Mouse (Mus musculus) MEL (cell line): ENCODE data around the gene Serf2. TPM values are rescaled to one million over a fixed set of nuclear protein-coding genes. Genes with fewer than 3 reads are reported as not detected.

Source experiments
- DNase-seq: peaks from one replicate; pipeline ENCODE4 v3.0.0; 2011; ENCODE audit warnings: low read depth, low spot score
- H3K27ac ChIP-seq: 2 replicates; pipeline ENCODE4 v1.5.1; 2012; ENCODE audit warnings: low read depth, mild to moderate bottlenecking, control low read depth, low read length, moderate library complexity; ENCODE audit not compliant: control insufficient read depth
- H3K27me3 ChIP-seq, 2 experiments: fragments of 150-350 bp in 1 of 2; sonication (generic) in 1 of 2; 2 replicates each; pipeline ENCODE4 v1.6.1; 2012; ENCODE audit warnings: low read length in 2 of 2, mild to moderate bottlenecking in 2 of 2, improper control_type of control experiment in 1 of 2, moderate library complexity in 1 of 2; ENCODE audit not compliant: insufficient read depth in 2 of 2, control insufficient read depth in 1 of 2
- H3K36me3 ChIP-seq, 2 experiments: 2 replicates each; pipeline ENCODE4 v1.6.1; 2012 to 2014; ENCODE audit warnings: low read length in 2 of 2, improper control_type of control experiment in 1 of 2, inconsistent platforms in 1 of 2, mild to moderate bottlenecking in 1 of 2; ENCODE audit not compliant: insufficient read depth in 2 of 2, control insufficient read depth in 1 of 2
- H3K4me1 ChIP-seq, 2 experiments: fragments of 150-350 bp in 1 of 2; sonication (generic) in 1 of 2; 2 replicates each; pipeline ENCODE4 v1.6.1; 2012; ENCODE audit warnings: low read length in 2 of 2, improper control_type of control experiment in 1 of 2, mild to moderate bottlenecking in 1 of 2; ENCODE audit not compliant: insufficient read depth in 2 of 2, control insufficient read depth in 1 of 2
- H3K4me3 ChIP-seq, 2 experiments: fragments of 150-350 bp in 1 of 2; sonication (generic) in 1 of 2; 2 replicates each; pipeline ENCODE4 v1.5.1; 2012; ENCODE audit warnings: low read depth in 2 of 2, low read length in 2 of 2, mild to moderate bottlenecking in 2 of 2, moderate library complexity in 2 of 2, control low read depth in 1 of 2, improper control_type of control experiment in 1 of 2; ENCODE audit not compliant: control insufficient read depth in 1 of 2, insufficient read depth in 1 of 2
- H3K79me2 ChIP-seq: 2 replicates; pipeline ENCODE4 v1.6.1; 2012; ENCODE audit warnings: mild to moderate bottlenecking, low read length, moderate library complexity; ENCODE audit not compliant: control insufficient read depth, poor library complexity, insufficient read depth
- H3K9ac ChIP-seq: 2 replicates; pipeline ENCODE4 v1.6.1; 2012; ENCODE audit warnings: low read depth, mild to moderate bottlenecking, control low read depth, low read length, moderate library complexity; ENCODE audit not compliant: control insufficient read depth, poor library complexity, severe bottlenecking
- H3K9me3 ChIP-seq: fragments of 150-350 bp; sonication (generic); replicated peaks from 2 replicates; pipeline ENCODE4 v1.6.1; 2012; ENCODE audit warnings: mild to moderate bottlenecking, low read length, improper control_type of control experiment, moderate library complexity; ENCODE audit not compliant: insufficient read depth
- CHD1 ChIP-seq: IDR thresholded peaks from 2 replicates; pipeline ENCODE4 v1.6.1; 2012; ENCODE audit warnings: low read depth, mild to moderate bottlenecking, inconsistent platforms, low read length, improper control_type of control experiment
- CTCF ChIP-seq, 3 experiments: IDR thresholded peaks in 2 of 3; conservative IDR thresholded peaks in 1 of 3; 2 replicates each; pipeline ENCODE4 v1.5.1; 2011 to 2012; ENCODE audit warnings: low read length in 3 of 3, low read depth in 2 of 3, mild to moderate bottlenecking in 2 of 3, improper control_type of control experiment in 1 of 3, inconsistent platforms in 1 of 3, mixed read lengths in 1 of 3, moderate library complexity in 1 of 3; ENCODE audit not compliant: control insufficient read depth in 1 of 3, insufficient read depth in 1 of 3, poor library complexity in 1 of 3, severe bottlenecking in 1 of 3
- E2F4 ChIP-seq: IDR thresholded peaks from 2 replicates; pipeline ENCODE4 v1.6.1; 2011; ENCODE audit warnings: low read depth, low read length, improper control_type of control experiment, borderline replicate concordance
- EP300 ChIP-seq, 2 experiments: IDR thresholded peaks; 2 replicates each; pipeline ENCODE4 v1.6.1; 2011; ENCODE audit warnings: improper control_type of control experiment in 2 of 2, low read length in 2 of 2, low read depth in 1 of 2, mild to moderate bottlenecking in 1 of 2
- ETS1 ChIP-seq: IDR thresholded peaks from 2 replicates; pipeline ENCODE4 v1.6.1; 2012; ENCODE audit warnings: low read depth, mild to moderate bottlenecking, inconsistent platforms, low read length, improper control_type of control experiment, moderate library complexity
- GABPA ChIP-seq: IDR thresholded peaks from 2 replicates; pipeline ENCODE4 v1.6.1; 2012; ENCODE audit warnings: low read depth, mild to moderate bottlenecking, inconsistent platforms, low read length, improper control_type of control experiment, moderate library complexity
- GATA1 ChIP-seq: IDR thresholded peaks from 2 replicates; pipeline ENCODE4 v1.6.1; 2011; ENCODE audit warnings: low read depth, low read length, improper control_type of control experiment
- HCFC1 ChIP-seq: IDR thresholded peaks from 2 replicates; pipeline ENCODE4 v1.6.1; 2012; ENCODE audit warnings: low read depth, mild to moderate bottlenecking, inconsistent platforms, low read length, improper control_type of control experiment, moderate library complexity
- JUND ChIP-seq: IDR thresholded peaks from 2 replicates; pipeline ENCODE4 v1.6.1; 2011; ENCODE audit warnings: low read depth, mild to moderate bottlenecking, improper control_type of control experiment, low read length
- KAT2A ChIP-seq: conservative IDR thresholded peaks from 2 replicates; pipeline ENCODE4 v1.6.1; 2012; ENCODE audit warnings: low read depth, low read length, improper control_type of control experiment, inconsistent platforms
- MAFK ChIP-seq: IDR thresholded peaks from 2 replicates; pipeline ENCODE4 v1.6.1; 2011; ENCODE audit warnings: low read depth, mild to moderate bottlenecking, low read length, improper control_type of control experiment, borderline replicate concordance
- MAZ ChIP-seq: IDR thresholded peaks from 2 replicates; pipeline ENCODE4 v1.6.1; 2012; ENCODE audit warnings: low read depth, mild to moderate bottlenecking, inconsistent platforms, low read length, improper control_type of control experiment
- MEF2A ChIP-seq: IDR thresholded peaks from 2 replicates; pipeline ENCODE4 v1.6.1; 2014; ENCODE audit warnings: low read depth, mild to moderate bottlenecking, inconsistent platforms, low read length, improper control_type of control experiment; ENCODE audit not compliant: poor library complexity, insufficient replicate concordance, severe bottlenecking; ENCODE audit errors: extremely low read depth
- MXI1 ChIP-seq: IDR thresholded peaks from 2 replicates; pipeline ENCODE4 v1.6.1; 2011; ENCODE audit warnings: mild to moderate bottlenecking, low read depth, low read length, improper control_type of control experiment
- MYB ChIP-seq: IDR thresholded peaks from 2 replicates; pipeline ENCODE4 v1.6.1; 2011; ENCODE audit warnings: mild to moderate bottlenecking, low read depth, low read length, improper control_type of control experiment
- NRF1 ChIP-seq: IDR thresholded peaks from 2 replicates; pipeline ENCODE4 v1.6.1; 2014; ENCODE audit warnings: low read depth, mild to moderate bottlenecking, inconsistent platforms, low read length, improper control_type of control experiment, moderate library complexity; ENCODE audit not compliant: poor library complexity, insufficient read depth, severe bottlenecking
- POLR2AphosphoS5 ChIP-seq: IDR thresholded peaks from 2 replicates; pipeline ENCODE4 v1.6.1; 2012; ENCODE audit warnings: low read depth, borderline replicate concordance, mild to moderate bottlenecking, inconsistent platforms, low read length, moderate library complexity, mixed read lengths
- TAL1 ChIP-seq: IDR thresholded peaks from 2 replicates; pipeline ENCODE4 v1.6.1; 2012; ENCODE audit warnings: mild to moderate bottlenecking, inconsistent platforms, low read length, moderate library complexity, mixed read lengths
- UBTF ChIP-seq: IDR thresholded peaks from 2 replicates; pipeline ENCODE4 v1.6.1; 2012; ENCODE audit warnings: low read depth, mild to moderate bottlenecking, inconsistent platforms, low read length, improper control_type of control experiment, moderate library complexity, borderline replicate concordance; ENCODE audit not compliant: insufficient read depth
- USF2 ChIP-seq, 2 experiments: IDR thresholded peaks; 2 replicates each; pipeline ENCODE4 v1.6.1; 2011 to 2012; ENCODE audit warnings: improper control_type of control experiment in 2 of 2, low read length in 2 of 2, borderline replicate concordance in 1 of 2, inconsistent platforms in 1 of 2, low read depth in 1 of 2, mild to moderate bottlenecking in 1 of 2; ENCODE audit not compliant: insufficient read depth in 1 of 2
- polyA plus RNA-seq, 2 experiments: library from polyadenylated mRNA; stranded (reverse) in 1 of 2; unstranded in 1 of 2; fragments of >175 nt in 1 of 2; fragments of >200 nt in 1 of 2; gene quantifications; 2 replicates each; pipeline versions ENCODE4 v1.2.1 to v1.2.4; 2012; ENCODE audit warnings: low replicate concordance in 2 of 2, low read depth in 1 of 2; ENCODE audit not compliant: insufficient read length in 2 of 2, insufficient read depth in 1 of 2, missing spikeins in 1 of 2
- total RNA-seq: library from RNA; depleted of rRNA; stranded (reverse); fragments of 300-350 nt; gene quantifications from 2 replicates; pipeline ENCODE4 v1.2.3, GENCODE M21; 2012

Serf2 gene
- total and polyA plus RNA-seq, 3 experiments: 352 to 469 TPM; not detected in 1

DNA sequence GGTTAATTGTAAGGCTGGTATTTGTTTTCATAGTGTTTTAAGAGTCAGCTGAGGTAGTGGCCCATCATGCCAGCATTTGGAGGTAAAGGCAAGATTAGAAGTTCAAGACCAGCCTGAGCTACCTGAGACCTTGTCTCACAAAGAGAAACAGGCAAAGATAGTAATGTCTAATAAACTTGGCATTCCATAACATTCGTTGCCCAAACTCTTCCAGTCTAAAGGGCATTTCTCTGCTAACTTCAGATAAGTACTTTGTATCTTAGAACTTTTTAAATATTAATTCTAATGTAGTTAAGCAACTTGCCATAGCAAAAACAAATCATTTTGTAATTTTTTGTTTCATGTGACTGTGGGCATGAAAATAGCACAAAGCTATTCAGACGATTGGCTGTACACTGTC lies 25.8 kb upstream of the Serf2 start:
- no peaks in the 10 kb centered on the region for H3K9me3 ChIP-seq
- H3K36me3 ChIP-seq: peaks cover 8 to 44% of the 10 kb centered on the region in 2 experiments
- peaks cover 17% of the 10 kb centered on the region for H3K79me2 ChIP-seq
- H3K9ac ChIP-seq: no peak overlapping the region
- no peaks in the 10 kb centered on the region for H3K27me3 ChIP-seq
- TF ChIP-seq HCFC1: no peak
- no peak for TF ChIP-seq POLR2AphosphoS5
- no peak for TF ChIP-seq JUND
- TF ChIP-seq KAT2A: no peak
- no peak for TF ChIP-seq MAFK
- TF ChIP-seq UBTF: no peak
- no peak for TF ChIP-seq MYB
- no peak for TF ChIP-seq USF2 (IDR thresholded peaks at IDR 0.05; ENCODE audit: borderline replicate concordance in 1 of 2, insufficient read depth in 1 of 2, low read depth in 1 of 2, low read length in 2 of 2)
- TF ChIP-seq MXI1: no peak
- no peak for TF ChIP-seq CTCF (IDR thresholded peaks at IDR 0.05 in 2 of 3, conservative IDR thresholded peaks at IDR 0.05 in 1 of 3; ENCODE audit: control insufficient read depth in 1 of 3, insufficient read depth in 1 of 3, low read depth in 2 of 3, low read length in 3 of 3, poor library complexity in 1 of 3, severe bottlenecking in 1 of 3)
- TF ChIP-seq NRF1: no peak
- TF ChIP-seq E2F4: no peak
- TF ChIP-seq TAL1: no peak
- no peak for TF ChIP-seq MAZ
- TF ChIP-seq ETS1: no peak
- no peak for TF ChIP-seq GABPA
- no peak for TF ChIP-seq EP300 (IDR thresholded peaks at IDR 0.05; ENCODE audit: low read depth in 1 of 2, low read length in 2 of 2)
- no peak for TF ChIP-seq MEF2A
- no peaks in the 10 kb centered on the region; a peak in 1 of 4 replicates for H3K4me1 ChIP-seq
- H3K4me3 ChIP-seq: no peak overlapping the region
- no peak for DNase-seq
- no peak overlapping the region for H3K27ac ChIP-seq

DNA sequence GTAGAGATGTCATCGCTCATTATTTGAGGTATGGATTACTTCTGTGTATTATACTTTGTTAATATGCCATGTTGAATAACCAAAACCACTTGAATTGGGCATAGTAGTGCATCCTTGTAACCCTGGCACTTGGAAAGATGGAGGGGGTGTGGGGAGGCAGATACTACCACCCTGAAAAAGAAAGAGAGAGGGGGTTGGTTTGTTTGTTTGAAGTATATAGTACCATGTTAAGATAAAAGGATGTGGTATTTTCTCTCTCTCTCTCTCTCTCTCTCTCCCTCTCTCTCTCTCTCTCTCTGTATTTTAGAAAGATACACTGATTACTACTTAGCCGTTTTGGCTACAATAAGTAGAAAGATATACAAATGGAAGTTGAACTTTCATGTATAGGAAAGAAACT lies 23.1 kb upstream of the Serf2 start:
- Histone ChIP-seq H3K4me1 (no peaks in the 10 kb centered on the region), H3K79me2 (peaks cover 1% of the 10 kb centered on the region; the same call in 1 of the 2 replicates), H3K4me3 (no peak overlapping the region), H3K9me3 (no peaks in the 10 kb centered on the region), H3K27ac (no peak overlapping the region), H3K27me3 (no peaks in the 10 kb centered on the region), H3K36me3 (peaks cover 0 to 59% of the 10 kb centered on the region in 2 experiments; a peak in 2 of 4 replicates), H3K9ac (no peak overlapping the region)
- no peak for TF ChIP-seq CHD1
- no peak for TF ChIP-seq NRF1
- no peak for TF ChIP-seq GATA1
- no peak for DNase-seq
